Mouse (Mus musculus): Measurements from ENCODE around the gene Lrig2.

Gene Lrig2

DNA sequence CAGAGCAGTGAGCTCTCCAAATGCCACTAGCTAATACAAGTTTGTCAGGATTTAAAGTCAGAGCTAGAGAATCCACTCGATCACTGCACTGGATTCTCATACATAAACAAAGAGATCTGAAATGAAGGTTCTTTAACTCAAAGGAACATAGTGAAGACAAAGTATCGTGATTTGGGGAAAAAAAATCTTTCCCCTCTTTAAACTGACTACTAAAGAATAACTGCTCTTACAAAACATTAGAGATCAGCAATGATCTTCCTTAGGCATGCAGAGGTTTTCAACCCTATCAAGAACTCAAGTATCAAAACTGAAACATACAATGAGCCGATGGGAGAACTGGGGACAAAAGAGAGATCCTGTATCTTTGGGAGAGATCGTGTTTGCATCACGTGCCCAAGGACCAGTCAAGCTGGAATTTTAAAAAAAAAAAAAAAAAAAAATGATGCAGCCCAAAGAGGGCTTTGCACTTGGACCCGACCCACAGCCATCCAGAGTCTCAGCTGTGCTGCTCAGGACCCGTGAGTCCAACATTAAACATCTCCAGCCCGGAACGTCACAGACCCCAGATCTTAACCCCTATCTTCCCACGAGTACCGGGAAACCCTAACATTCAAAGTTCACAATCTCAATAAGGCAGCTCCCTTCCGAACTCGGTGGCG lies 818 bp downstream of the Lrig2 start:
- no peak for DNase-seq (ENCODE audit: low read depth)

DNA sequence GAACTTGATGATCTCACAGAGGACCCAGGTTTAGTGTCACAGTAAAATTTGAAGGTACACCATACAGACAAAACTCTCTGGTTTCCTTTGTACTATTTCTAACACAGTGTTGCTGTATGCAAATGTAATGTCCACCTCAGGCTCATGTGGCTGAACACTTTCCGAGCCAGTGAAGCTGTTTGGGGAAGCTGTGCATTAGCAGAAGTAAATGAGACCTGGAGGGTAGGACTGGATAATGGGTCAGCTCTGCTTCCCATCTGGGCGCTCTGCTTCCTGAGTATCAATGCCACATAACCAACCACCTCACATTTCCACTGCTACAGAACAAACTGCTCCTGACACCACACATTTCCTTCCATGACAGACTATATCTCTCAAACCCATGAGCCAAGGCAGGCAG lies 10.1 kb downstream of the Lrig2 start:
- peak; percentile 87 for DNase-seq (ENCODE audit: low read depth)

DNA sequence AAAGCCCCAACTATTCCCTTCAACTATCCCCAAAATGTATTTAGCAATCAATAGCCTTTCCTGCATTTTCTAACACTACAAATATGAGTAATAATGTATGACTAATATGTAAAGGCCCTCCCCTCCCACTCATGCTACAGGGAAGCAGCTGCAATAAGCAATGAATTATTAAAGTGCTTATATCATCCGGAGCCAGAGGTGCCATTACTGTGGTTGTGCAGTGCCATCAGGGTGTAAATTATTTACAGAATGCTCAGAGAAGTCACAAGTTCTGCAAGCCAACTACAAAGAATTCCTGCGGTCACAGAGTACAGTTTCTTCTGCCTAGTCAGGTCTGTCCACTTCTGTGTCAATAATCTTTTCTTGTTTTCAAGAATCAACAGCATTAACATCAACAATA lies 10.8 kb downstream of the Lrig2 start:
- peak; percentile 56 for DNase-seq (ENCODE audit: low read depth)

DNA sequence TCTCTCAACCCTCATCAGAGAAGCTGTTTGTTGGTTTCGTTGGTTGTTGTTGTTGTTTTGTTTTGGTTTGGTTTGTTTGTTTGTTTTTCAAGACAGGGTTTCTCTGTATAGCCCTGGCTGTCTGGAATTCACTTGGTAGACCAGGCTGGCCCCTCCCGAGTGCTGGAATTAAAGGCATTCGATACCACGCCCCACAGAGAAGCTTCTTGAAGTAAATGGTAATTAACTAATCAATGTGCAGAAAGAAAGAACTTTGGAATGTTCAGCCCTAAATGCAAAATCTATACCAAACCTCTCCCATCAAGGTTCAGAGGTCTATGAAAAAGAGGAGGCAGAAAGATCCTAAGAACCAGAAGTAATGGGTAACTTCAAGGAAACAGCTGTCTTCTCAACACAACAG lies 15.5 kb downstream of the Lrig2 start:
- DNase-seq (ENCODE audit: low read depth) = no peak

DNA sequence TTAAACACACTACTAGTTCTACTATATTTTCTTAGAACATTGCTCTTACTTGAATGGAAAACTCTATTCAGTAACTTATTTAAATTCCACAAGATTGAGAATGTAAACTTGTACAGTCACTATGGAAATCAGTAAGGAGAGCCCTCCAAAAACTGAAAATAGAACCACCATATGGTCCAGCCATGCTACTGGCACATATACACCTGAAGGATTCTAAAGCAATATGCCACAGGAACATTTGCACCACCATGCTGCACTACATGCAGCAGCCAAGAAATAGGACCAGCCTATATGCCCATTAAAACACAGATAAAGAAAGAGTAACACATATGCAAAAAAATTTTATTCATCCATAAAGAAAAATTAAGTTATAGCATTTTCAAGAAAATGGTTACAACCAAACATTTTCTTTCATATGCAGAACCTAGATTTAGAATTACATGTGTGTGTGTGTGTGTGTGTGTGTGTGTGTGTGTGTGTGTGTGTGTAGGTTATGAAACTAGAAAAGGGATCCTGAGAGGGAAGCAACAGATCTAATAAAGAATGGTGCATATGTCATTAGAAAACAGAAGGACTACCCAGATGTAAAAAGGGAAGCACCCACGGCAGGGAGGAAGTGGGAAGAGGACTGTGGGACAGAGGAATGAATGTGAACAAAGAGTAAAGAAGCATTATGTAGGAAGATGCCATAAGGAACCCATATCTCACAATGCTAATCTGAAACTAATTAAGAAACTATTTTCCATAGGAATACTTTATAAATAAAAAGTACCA lies 30.6 kb downstream of the Lrig2 start:
- no peak for DNase-seq (ENCODE audit: low read depth)

DNA sequence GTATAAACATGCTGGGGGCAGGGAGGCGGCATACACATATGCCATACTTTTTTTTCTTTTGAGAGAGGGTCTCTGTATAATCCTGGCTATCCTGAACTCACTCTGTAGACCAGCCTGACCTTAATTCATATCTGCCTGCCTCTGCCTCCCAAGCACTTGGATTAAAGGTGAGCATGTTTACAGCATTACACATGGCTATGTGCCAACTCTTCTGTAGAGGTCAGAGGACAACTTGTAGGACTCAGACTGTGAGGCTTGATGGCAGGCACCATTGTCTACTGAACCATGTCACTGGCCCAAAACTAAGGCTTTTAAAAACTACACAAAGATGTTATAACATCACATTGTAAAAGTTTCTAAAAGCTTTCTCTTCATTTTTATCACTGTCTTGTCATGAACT lies 33.7 kb downstream of the Lrig2 start:
- DNase-seq (ENCODE audit: low read depth) = no peak

DNA sequence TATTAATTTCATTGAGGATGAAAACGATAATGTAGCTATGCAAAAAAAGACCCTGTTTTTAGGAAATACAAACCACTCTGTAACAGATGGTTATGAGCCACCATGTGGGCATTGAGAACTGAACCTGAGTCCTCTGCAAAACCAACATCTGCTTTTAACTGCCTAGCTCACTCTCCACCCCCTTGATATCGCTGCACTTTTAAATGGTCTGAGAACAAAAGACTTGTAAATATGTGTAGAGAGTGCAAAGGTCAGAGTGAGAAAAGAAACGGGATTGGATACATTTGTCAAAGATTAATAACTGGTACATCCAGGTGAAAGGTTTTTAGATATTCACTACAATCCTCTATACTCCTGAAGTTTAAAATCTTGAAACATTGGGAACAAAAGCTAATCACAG lies 42.3 kb downstream of the Lrig2 start:
- DNase-seq (ENCODE audit: low read depth) = no peak

DNA sequence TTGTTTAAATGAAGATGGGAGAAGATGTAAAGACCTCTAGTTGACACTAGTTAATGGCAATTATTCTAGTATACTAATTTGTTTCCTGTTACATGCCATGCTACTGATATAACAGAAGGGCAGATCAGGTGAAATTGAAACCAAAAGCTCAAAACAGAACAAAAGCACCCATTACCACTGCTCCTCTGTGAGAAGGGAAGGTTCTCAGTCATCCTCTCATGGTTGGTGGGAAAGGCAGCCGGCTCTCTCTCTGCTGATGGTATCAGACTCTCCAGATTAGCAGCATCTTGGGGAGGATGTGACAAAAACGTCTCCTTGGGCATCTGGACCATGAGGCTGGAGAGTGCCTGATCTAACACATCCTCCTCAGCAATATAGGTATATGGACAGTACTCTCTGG lies 50.5 kb downstream of the Lrig2 start:
- DNase-seq (ENCODE audit: low read depth) = no peak

DNA sequence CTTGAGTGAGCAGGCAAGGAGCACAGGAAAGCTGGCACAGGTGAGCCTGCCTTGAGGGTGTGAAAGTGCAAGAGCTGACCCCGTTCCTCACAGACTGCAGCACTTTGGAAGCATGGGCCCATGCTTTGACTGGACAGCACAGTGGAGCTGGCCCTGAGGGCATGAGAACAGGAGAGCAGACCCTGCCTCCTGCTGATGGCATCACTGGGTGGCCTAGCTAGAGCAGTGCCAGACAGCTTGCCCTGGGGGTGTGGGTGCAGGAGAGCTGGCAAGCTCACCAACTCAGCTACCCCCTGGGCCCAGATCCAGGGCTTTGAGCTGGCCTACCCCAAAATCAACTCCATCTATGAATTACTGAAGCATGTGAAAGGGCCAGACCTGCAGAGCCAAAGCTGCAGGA lies 53.1 kb downstream of the Lrig2 start:
- DNase-seq (ENCODE audit: low read depth) = no peak

DNA sequence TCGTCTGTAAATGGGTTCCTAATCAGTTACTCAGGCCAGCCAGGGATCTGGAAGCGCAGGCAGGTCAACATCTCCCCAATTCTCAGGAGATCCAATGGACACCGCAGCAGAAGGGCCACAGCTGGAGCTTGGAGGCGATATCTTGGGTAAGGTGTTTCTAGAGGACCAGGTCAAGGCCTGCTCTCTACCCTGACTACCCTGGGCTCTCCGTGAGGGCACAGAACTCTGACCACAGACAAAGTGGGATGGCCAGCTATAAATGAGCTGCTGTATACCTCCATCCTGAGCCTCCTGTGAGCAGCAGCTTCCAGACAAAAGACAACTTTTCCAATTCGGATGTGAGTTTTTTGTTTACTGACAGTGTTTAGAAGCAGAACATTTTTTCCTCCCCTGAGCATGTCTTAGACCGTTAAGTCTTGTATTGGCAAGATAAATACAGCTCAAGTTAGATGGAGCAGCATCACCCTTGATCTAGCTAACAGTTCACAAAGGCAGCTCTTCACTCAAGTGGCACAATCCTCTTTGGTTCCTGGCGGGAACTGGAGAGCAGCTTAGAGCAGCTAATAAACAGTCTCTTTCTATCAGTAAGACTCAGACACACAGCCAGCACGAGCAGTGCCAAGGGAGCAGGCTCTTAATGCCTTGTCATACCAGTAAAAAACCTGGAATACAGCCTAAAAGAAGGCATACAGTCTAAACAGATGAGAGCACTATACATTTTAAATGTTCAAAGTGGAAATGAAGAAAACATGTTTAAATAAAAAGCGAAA lies 56.0 kb downstream of the Lrig2 start:
- DNase-seq (ENCODE audit: low read depth) = no peak

DNA sequence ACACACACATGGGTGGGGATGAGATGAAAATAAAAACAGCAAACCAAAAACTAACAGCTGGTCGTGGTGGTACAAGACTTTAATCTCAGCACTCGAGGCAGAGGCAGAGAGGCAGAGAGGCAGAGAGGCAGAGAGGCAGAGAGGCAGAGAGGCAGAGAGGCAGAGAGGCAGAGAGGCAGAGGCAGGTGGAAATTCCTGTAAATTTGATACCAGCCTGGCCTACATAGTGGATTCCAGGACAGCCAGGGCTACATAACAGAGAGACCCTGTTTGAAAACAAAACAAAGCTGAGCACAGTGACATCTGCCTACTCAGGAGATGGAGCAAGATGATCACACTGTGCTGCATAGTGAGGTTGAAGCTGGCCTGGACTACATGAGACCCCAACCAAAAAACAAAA lies 64.5 kb downstream of the Lrig2 start:
- DNase-seq (ENCODE audit: low read depth) = no peak

DNA sequence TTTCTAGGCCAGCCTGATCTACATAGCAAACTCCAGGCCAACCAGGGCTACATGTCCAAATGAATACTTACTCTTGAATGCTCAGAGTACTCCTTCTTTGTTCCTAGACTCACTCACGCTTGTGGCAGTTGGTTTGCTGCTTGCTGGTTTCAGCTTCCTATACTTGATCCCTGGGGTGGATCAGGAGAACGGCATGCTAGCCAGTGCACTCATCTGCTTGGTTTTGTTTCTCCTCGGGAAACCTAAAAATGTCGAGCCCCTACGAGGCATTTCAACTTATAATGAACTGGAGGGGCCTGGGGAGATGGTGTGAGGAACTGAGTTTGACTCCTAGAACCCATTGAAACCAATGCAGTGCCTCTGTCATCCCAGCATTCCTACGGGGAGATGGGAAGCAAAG lies 65.0 kb downstream of the Lrig2 start:
- DNase-seq (ENCODE audit: low read depth) = no peak

DNA sequence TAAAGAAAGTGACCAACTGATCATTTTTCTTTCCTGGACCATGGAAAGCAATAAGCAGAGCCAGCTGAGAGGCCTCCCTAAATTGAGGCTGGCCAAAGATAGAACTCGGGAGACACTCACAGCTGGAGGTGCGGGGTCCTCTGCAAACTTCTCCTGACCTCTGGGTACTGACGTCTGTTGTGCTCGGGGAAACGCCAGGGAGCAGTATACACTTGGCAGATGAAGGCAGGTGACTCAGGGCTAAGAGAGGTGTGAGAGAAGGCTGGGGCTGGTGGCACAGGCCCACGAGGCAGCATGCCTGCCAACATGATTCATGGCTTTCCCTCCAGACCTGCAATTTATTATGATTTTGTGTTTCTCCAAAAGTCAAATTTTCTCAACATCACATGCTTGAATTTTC lies 66.1 kb downstream of the Lrig2 start:
- no peak for DNase-seq (ENCODE audit: low read depth)

DNA sequence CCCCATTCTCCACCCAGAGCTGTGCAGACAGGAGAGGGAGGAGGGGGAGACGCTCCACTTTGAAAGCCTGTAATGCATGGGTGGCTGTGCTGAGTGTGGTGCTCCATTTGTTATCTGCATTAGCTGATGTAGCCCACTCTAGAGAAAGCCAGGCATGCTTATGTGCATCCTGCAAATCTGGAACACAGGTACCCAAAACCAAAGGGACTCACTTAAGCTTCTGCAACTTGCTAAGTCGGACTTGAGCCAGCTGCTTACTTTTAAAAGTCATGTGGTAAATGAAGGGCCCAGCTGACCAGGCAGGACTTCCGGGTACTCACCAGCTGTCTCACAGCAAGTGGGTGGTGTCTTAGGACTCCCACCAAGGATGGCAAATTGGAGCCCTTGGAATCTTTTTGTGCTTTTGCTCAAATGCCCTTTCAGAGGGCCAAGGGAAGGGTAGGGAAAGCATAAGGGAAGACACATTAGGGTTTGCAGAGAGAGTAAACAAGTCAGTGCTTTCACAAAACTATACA lies 66.7 kb downstream of the Lrig2 start:
- DNase-seq (ENCODE audit: low read depth) = no peak

DNA sequence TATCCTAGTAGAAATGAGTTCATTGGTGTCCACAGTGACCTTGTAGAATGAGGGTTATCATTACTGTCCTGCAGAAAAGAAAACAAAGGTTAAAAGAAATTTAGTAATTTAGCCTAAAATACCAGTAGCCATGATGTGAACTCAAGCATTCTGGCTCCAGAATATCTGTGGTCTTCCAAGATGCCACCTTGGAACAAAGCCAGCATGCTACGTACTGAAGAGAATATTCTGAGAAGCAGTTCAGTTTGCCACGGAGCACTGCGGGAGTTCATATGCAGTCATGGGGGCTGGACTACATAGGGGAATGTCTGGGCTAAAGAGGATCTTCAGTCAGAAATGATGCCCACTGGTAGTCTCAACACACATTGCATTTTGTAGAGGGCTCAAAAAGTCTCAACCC lies 67.6 kb downstream of the Lrig2 start:
- no peak for DNase-seq (ENCODE audit: low read depth)

DNA sequence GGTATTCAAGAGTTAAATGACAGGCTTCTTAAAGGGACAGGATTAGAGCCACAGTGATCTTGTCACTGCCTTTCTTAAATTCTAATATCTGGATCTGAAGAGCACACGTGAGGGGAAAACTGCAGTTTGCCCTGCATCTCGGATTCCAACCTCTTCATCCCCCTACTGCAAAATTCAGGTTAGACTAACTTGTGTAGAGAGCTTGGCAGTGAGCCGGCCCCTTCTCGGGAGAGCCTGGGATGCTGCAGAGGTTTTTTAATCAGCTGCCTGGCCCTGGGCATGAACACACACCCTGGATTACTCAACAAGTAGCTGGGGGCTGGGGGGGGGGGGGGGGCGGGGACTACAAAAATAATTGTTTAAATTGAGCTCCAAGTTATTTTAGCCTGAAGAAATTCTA lies 69.4 kb downstream of the Lrig2 start:
- no peak for DNase-seq (ENCODE audit: low read depth)

DNA sequence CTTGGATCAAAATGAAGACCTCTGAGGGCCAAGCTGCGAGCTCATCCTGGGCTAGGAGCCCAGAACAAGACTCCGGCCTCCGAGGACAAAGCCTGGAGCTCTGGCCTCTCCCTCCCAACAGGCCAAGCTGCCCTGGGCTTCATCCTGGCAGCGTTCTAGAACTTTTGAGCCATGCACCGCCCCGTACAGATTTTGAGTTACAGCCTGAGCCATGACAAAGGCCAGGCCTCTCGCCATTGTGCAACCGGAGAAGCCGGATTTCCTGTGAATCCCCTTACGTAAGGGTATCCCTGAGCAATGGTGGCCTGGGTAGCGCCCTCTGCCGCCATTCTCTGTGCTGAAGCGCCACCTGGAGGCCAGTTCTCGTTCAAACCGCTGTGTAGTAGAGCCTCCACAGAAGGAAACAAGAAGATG lies 69.8 kb downstream of the Lrig2 start:
- DNase-seq (ENCODE audit: low read depth) = peak; percentile 95

DNA sequence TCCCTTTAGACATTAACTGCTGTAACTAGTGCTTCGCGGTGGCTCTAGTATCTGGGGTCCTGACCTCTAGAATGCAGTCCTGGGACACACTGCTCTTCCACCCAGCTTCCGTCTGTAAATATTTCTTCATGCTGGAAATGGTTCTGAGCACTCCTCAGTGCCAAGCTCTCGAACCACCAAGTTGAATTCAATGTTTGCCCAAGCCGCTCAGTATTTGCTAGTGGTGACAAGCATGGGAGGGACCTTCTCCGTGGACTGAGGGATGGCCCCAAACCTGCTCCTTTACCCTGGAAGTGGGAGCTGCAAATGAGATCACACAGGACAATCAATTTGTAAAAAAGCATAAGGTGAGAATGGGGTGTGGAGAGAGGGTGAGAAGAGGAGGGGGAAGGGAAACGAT lies 70.3 kb downstream of the Lrig2 start:
- DNase-seq (ENCODE audit: low read depth) = no peak

DNA sequence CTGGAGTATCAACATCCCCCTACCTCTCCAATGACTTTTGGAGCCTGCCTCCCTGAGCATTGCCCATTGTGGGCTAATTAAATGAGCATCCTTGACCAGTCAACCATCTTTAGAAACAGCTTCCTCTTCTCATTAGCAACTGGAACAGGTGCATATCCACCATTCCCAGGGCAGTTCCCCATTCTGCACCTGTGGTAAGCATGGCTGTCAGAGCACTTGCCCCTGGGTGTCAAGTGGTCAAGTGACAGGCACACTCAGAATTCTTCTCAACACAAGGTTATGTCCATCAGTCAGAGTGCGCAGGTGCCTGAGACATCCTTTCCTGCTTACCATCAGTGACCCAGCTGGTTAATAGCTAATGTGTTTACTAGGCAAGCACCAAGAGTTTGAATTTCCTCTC lies 72.9 kb downstream of the Lrig2 start:
- DNase-seq (ENCODE audit: low read depth) = no peak

DNA sequence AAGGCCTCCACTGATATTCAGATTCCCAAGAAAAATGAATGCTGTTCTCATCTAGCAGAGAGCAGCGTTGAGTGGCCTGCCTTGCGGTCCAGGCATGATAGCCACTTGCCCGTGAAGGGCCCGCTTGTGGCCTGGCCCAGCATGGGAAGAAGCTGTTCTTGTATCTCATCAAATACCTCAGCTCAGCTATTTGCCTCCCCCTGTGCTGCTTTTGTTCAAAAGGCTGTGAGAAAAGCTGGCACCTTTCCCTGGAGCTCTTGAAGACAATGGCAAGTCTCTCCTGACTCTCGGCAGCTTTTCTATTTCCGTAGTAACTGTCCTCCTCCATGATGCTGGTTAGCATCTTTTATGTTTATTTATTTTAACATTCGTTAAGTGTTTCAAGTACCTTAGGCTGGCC lies 74.1 kb downstream of the Lrig2 start:
- no peak for DNase-seq (ENCODE audit: low read depth)

DNA sequence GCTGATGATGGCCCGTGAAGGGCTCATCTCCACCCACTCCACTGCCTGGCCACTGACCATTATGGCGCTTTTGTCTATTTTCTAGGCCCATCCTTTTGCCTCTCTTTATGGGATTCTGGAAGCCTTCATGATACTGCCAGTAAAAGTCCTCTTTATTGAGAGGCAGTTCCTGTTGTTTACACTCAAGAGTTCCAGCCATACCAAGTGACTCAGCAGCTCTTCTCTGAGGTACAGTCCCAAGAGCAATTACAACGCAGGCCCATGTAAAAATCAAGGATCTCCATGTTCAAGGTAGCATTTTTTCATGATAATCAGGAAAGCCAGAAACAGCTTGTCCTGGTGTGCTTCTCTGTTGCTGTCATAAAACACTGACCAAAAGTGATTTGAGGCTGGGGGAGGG lies 75.8 kb downstream of the Lrig2 start:
- DNase-seq (ENCODE audit: low read depth) = no peak

DNA sequence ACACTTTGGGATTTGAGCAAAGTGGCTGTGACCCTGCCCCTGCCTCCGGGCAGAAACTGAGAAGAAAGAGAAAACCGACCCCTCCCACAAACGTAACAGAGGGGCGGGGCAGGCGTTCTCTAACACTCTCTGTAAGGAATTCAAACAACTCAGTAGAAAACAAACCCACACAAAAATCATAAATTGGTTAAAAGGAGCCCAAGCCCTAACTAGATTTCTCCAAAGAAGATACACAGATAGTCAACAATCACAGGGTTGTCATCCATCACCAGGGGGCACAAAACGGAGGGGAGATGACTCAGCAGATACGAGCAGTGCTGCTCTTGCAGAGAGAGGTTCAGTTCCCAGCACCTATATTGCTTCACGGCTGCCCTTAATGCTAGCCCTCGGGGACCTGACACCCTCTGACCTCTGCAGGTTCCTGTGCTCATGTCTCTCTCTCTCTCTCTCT lies 77.4 kb downstream of the Lrig2 start:
- peak; percentile 43 for DNase-seq (ENCODE audit: low read depth)

DNA sequence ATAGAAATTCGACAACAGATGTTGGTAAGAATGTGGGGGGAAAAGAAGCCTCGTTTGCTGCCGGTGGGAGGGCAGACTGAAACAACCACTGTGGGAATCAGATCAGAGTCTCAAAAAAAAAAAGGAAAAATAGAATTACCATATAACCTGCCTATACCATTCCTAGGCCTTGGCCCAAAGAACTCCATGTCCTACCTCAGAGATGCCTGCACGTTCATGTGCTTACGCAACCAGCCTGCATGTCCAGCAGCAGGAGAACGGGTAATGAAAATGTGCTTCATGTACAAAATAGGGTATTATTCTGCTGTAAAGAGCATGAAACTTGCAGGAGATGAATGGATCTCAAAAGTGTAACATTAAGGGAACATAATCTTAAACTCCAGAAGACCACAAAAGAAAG lies 79.1 kb downstream of the Lrig2 start:
- DNase-seq (ENCODE audit: low read depth) = no peak

All from 416B (cell line).